Comparison of ENCODE assay signal across 9 mouse cellular contexts in genomic region chr8:71483932-71484331, GRCm38 (mm10). TPM values are rescaled to one million over a fixed set of nuclear protein-coding genes. Genes with fewer than 3 reads are reported as not detected.
A peak's percentile ranks its signal among the peaks of the same experiment; 100 is the strongest.
DNase-seq lines count a peak whose midpoint lies in the region; ATAC-seq and TF ChIP-seq lines count a peak whose summit lies in the region.
"Had no signal": no experiment of that assay in that cellular context is flagged by ENCODE, and none has a peak within 500 bp of the region (broad histone marks: within the 10 kb centered on the region; RNA-seq: fewer than 3 reads in every experiment).

No protein-coding gene starts in this region.

- no peak overlapping the region for H3K4me2 ChIP-seq in kidney, embryonic 16.5 days (replicated peaks; ENCODE audit: low read depth, low read length)
- peak overlapping the region; percentile 76 for H3K4me2 ChIP-seq in neural tube, embryonic 12.5 days (replicated peaks)

- no peak for TF ChIP-seq POLR2A in kidney, adult 2 months (IDR thresholded peaks at IDR 0.05; ENCODE audit: low read depth, low read length)

- peak; percentile 50 for DNase-seq in kidney, adult 2 months
- DNase-seq in ZHBTc4 (ENCODE audit: low read depth, low spot score): peak; percentile 96
- DNase-seq in kidney, postnatal 36 days: peak; percentile 59 to 86
- DNase-seq in right cerebral cortex, postnatal 14 days: no peak
- no peak for DNase-seq in layer of hippocampus, postnatal 14 days (ENCODE audit: low spot score in 2 of 2)

- H3K9me3 ChIP-seq in kidney, embryonic 16.5 days (ENCODE audit: low read length): no peaks in the 10 kb centered on the region
- H3K9me3 ChIP-seq in neural tube, embryonic 12.5 days: no peaks in the 10 kb centered on the region

- no peak for TF ChIP-seq CTCF in kidney, adult 2 months (conservative IDR thresholded peaks at IDR 0.05; ENCODE audit: insufficient read depth, insufficient read length, low read depth, low read length)

- no peaks in the 10 kb centered on the region for H3K27me3 ChIP-seq in kidney, adult 2 months (replicated peaks; ENCODE audit: control insufficient read depth, insufficient read depth, low read length)
- no peaks in the 10 kb centered on the region for H3K27me3 ChIP-seq in kidney, embryonic 16.5 days (ENCODE audit: insufficient read depth, low read length)
- H3K27me3 ChIP-seq in neural tube, embryonic 12.5 days (replicated peaks): peaks cover 2% of the 10 kb centered on the region; the same call in 1 of the 2 replicates

- H3K4me1 ChIP-seq in kidney, adult 2 months (ENCODE audit: control insufficient read depth, insufficient read depth, low read length): no peaks in the 10 kb centered on the region
- peaks cover 13% of the 10 kb centered on the region for H3K4me1 ChIP-seq in kidney, embryonic 16.5 days (ENCODE audit: insufficient read depth, low read length)
- H3K4me1 ChIP-seq in neural tube, embryonic 12.5 days: peaks cover 29% of the 10 kb centered on the region

- no peaks in the 10 kb centered on the region for H3K36me3 ChIP-seq in kidney, adult 2 months (ENCODE audit: control insufficient read depth, insufficient read depth, low read length)
- 0 out of 2 replicates have a peak, but pooled peaks cover 2% of the 10 kb centered on the region for H3K36me3 ChIP-seq in kidney, embryonic 16.5 days (ENCODE audit: insufficient read depth, low read length)
- H3K36me3 ChIP-seq in neural tube, embryonic 12.5 days: peaks cover 56% of the 10 kb centered on the region

- 68% methylated on average over 8 of the region's 8 CpGs for WGBS in kidney, adult 2 months
- 54% methylated on average over 8 of the region's 8 CpGs for WGBS in kidney, embryonic 16.5 days
- 51% methylated on average over 8 of the region's 8 CpGs for WGBS in neural tube, embryonic 12.5 days

- no peak for ATAC-seq in kidney, embryonic 16.5 days (ENCODE audit: low FRiP score, low TSS enrichment)
- no peak for ATAC-seq in neural tube, embryonic 12.5 days (ENCODE audit: low FRiP score, low read depth)
- ATAC-seq in megakaryocyte, adult 5-6 weeks (ENCODE audit: poor library complexity, severe bottlenecking): no peak

- H3K9ac ChIP-seq in kidney, embryonic 16.5 days (replicated peaks; ENCODE audit: low read length): no peak overlapping the region
- H3K9ac ChIP-seq in neural tube, embryonic 12.5 days: no peak overlapping the region
- H3K9ac ChIP-seq: liver, embryonic 14.5 days had no signal

- H3K27ac ChIP-seq in kidney, adult 2 months (ENCODE audit: insufficient read depth, low read depth, low read length): no peak overlapping the region
- H3K27ac ChIP-seq in kidney, embryonic 16.5 days (ENCODE audit: low read length): no peak overlapping the region
- no peak overlapping the region for H3K27ac ChIP-seq in neural tube, embryonic 12.5 days
- H3K27ac ChIP-seq: liver, embryonic 14.5 days had no signal

- H3K4me3 ChIP-seq in kidney, adult 2 months (ENCODE audit: insufficient read depth, low read depth, low read length): no peak overlapping the region
- no peak overlapping the region for H3K4me3 ChIP-seq in kidney, embryonic 16.5 days (ENCODE audit: low read length)
- H3K4me3 ChIP-seq in neural tube, embryonic 12.5 days: no peak overlapping the region

RNA-seq across cellular contexts. Expression of gene Ano8, which starts 1.8 kb away (rescaled TPM):
- 12.6 and 15.2 TPM in 2 replicates for polyA plus RNA-seq in kidney, adult 2 months (2012; rRNA removed)
- polyA plus RNA-seq in kidney, embryonic 16.5 days (2015; fragmentation: Nextera tagmentation; extraction: Ambion mirVana): 0.81 and 1.0 TPM in 2 replicates
- polyA plus RNA-seq in neural tube, embryonic 12.5 days (2016; fragmentation: Nextera tagmentation; extraction: Ambion mirVana): 19.7 and 23.7 TPM in 2 replicates
- 10 to 100 TPM; 60.1 to 62.4 TPM for total RNA-seq in layer of hippocampus, postnatal 14 days (2021)
- 0.47 and 1.5 TPM in 2 replicates for total RNA-seq in megakaryocyte, adult 5-6 weeks (2015)
- total RNA-seq in megakaryocyte, adult 5-6 weeks (2017): 3.0 and 4.2 TPM in 2 replicates

RNA-seq across cellular contexts. Expression of gene Gtpbp3, which starts 4.0 kb away (rescaled TPM):
- polyA plus RNA-seq in kidney, adult 2 months (2012; rRNA removed): 20.2 and 25.0 TPM in 2 replicates
- 22.2 and 22.5 TPM in 2 replicates for polyA plus RNA-seq in kidney, embryonic 16.5 days (2015; fragmentation: Nextera tagmentation; extraction: Ambion mirVana)
- 13.6 and 16.3 TPM in 2 replicates for polyA plus RNA-seq in neural tube, embryonic 12.5 days (2016; fragmentation: Nextera tagmentation; extraction: Ambion mirVana)
- total RNA-seq in layer of hippocampus, postnatal 14 days (2021): 10 to 100 TPM; 30.6 to 33.3 TPM
- total RNA-seq in megakaryocyte, adult 5-6 weeks (2015): 3.4 and 3.7 TPM in 2 replicates
- 12.1 and 14.2 TPM in 2 replicates for total RNA-seq in megakaryocyte, adult 5-6 weeks (2017)

RNA-seq across cellular contexts. Expression of gene Dda1, which starts 14.9 kb away (rescaled TPM):
- 61.5 and 62.6 TPM in 2 replicates for polyA plus RNA-seq in kidney, adult 2 months (2012; rRNA removed)
- polyA plus RNA-seq in kidney, embryonic 16.5 days (2015; fragmentation: Nextera tagmentation; extraction: Ambion mirVana): 110 and 115 TPM in 2 replicates
- 189 and 194 TPM in 2 replicates for polyA plus RNA-seq in neural tube, embryonic 12.5 days (2016; fragmentation: Nextera tagmentation; extraction: Ambion mirVana)
- 100 to 1,000 TPM; 104 to 110 TPM for total RNA-seq in layer of hippocampus, postnatal 14 days (2021)
- total RNA-seq in megakaryocyte, adult 5-6 weeks (2015): 39.1 and 44.0 TPM in 2 replicates
- 14.2 and 26.3 TPM in 2 replicates for total RNA-seq in megakaryocyte, adult 5-6 weeks (2017)

RNA-seq across cellular contexts. Expression of gene Mrpl34, which starts 19.2 kb away (rescaled TPM):
- polyA plus RNA-seq in kidney, adult 2 months (2012; rRNA removed): 168 and 186 TPM in 2 replicates
- polyA plus RNA-seq in kidney, embryonic 16.5 days (2015; fragmentation: Nextera tagmentation; extraction: Ambion mirVana): 170 and 178 TPM in 2 replicates
- 234 and 246 TPM in 2 replicates for polyA plus RNA-seq in neural tube, embryonic 12.5 days (2016; fragmentation: Nextera tagmentation; extraction: Ambion mirVana)
- 10 to 100 TPM; 52.6 to 62.7 TPM for total RNA-seq in layer of hippocampus, postnatal 14 days (2021)
- 31.6 and 40.1 TPM in 2 replicates for total RNA-seq in megakaryocyte, adult 5-6 weeks (2015)
- total RNA-seq in megakaryocyte, adult 5-6 weeks (2017): 33.5 and 36.1 TPM in 2 replicates

RNA-seq across cellular contexts. Expression of gene Abhd8, which starts 20.5 kb away (rescaled TPM):
- 29.8 and 38.3 TPM in 2 replicates for polyA plus RNA-seq in kidney, adult 2 months (2012; rRNA removed)
- 41.9 and 46.6 TPM in 2 replicates for polyA plus RNA-seq in kidney, embryonic 16.5 days (2015; fragmentation: Nextera tagmentation; extraction: Ambion mirVana)
- 121 and 128 TPM in 2 replicates for polyA plus RNA-seq in neural tube, embryonic 12.5 days (2016; fragmentation: Nextera tagmentation; extraction: Ambion mirVana)
- 100 to 1,000 TPM; 179 to 181 TPM for total RNA-seq in layer of hippocampus, postnatal 14 days (2021)
- total RNA-seq in megakaryocyte, adult 5-6 weeks (2015): 2.4 and 3.1 TPM in 2 replicates
- 5.8 and 7.4 TPM in 2 replicates for total RNA-seq in megakaryocyte, adult 5-6 weeks (2017)

Comparison
In these comparisons a context has a peak if more than half of its experiments do, and no peak if none do; other contexts are left out.
1. DNase-seq: peak in kidney, adult 2 months (single experiment), ZHBTc4 (single experiment) and kidney, postnatal 36 days (2 of 2); none in right cerebral cortex, postnatal 14 days (single experiment) and layer of hippocampus, postnatal 14 days (0 of 2).